Mouse (Mus musculus) adrenal gland, adult 10 weeks (tissue): Measurements from ENCODE around the gene Prps1. TPM values are rescaled to one million over a fixed set of nuclear protein-coding genes. Genes with fewer than 3 reads are reported as not detected.

Experiments
- polyA plus RNA-seq: library from polyadenylated mRNA; stranded (reverse); fragments of 350-450 nt; fragmentation: Illumina TruSeq; extraction: RNeasy Lipid Tissue Mini Kit (QIAGEN cat#74804); gene quantifications from one replicate; pipeline ENCODE4 v1.2.3, GENCODE M21; 2014; ENCODE audit warnings: low read depth, low replicate concordance

The Prps1 gene
- 51.0 TPM for polyA plus RNA-seq

DNA sequence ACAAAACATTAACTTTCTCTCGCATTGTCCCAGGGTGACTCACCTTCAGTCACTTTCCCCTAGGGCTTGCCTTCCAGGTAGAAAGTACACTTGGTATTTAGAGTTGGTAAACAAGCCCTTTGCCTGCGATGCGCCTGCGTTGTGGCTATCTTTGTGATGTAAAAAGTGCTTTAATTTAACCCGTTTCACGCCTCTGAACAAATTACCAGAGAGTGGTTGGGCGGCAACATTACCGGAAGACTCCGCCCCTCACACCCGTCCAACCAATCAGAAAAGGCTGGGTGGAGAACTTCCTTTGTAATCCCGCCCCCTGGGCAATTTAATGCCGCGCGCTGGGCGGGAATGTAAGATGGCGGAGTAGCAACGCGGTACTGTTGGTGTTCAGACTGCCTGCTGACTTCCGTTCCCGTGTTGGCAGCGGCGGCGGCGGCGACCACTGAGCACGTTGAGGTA, at the start of gene Prps1:
Gene Prps1 (plus strand): TSS at position 335 of the 453 bp plus-strand sequence.

Other genes starting within 250 kb of the Prps1 start
- not detected for gene Frmpd3, start 114.3 kb upstream of the Prps1 start, polyA plus RNA-seq
- 97.4 TPM for gene Tsc22d3, start 144.0 kb downstream of the Prps1 start, polyA plus RNA-seq
- gene Mid2, start 208.0 kb downstream of the Prps1 start, polyA plus RNA-seq: 73.4 TPM